Mouse (Mus musculus) hematopoietic stem cell, adult 5-6 weeks (primary cell): ENCODE results near the gene Spns2. TPM values are rescaled to one million over a fixed set of nuclear protein-coding genes. Genes with fewer than 3 reads are reported as not detected.

Experiments used
- ATAC-seq, 2 experiments: fragments of 125-278 bp in 1 of 2; replicated peaks in 1 of 2; 2 replicates each; pipeline ENCODE4 v1.8.0; 2016 to 2017; ENCODE audit warnings: inconsistent platforms in 2 of 2, mild to moderate bottlenecking in 2 of 2, moderate number of reproducible peaks in 2 of 2, low read depth in 1 of 2, moderate TSS enrichment in 1 of 2; ENCODE audit not compliant: low FRiP score in 2 of 2, poor library complexity in 2 of 2, severe bottlenecking in 2 of 2, insufficient read depth in 1 of 2, low TSS enrichment in 1 of 2
- total RNA-seq: library from RNA; stranded (forward); fragments of 172-1452, 232-1000 nt; gene quantifications from 2 replicates; pipeline ENCODE4 v1.2.3, GENCODE M21; 2017

Gene Spns2
- total RNA-seq, 1 experiment from 2014 or later: 89.3 TPM

DNA sequence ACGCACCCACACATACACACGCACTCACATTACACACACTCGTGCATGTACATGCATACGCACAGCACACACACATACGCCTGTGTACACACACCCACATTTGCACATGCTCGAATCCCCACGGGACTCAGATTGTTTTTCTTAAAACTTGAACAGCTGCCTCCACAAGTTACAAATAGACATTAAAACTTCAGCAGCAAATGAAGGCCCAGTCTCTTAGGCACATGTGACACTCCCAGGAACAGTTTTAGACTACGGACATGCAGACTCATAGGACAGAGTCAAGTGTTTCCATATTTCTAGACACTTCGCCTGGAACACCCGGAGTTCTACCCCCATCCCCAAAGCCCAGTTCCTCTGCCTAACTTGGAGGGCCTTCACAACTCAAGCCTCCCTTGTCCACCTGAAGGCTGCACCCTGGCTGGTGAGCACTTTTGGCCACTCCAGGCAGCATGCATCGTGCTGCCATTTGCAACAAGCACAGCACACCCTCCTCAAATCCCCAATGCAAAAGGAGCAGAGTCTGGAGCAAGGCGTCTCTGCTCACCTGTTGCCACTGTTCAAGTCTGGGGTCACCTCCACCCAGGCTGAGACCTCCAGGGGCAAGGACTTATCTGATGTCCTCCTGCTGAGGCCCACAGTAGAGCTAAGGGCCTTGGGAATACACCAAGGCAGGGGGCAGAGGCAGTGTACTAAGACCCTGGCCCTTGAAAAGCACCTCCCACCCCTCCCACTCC, 79.9 kb downstream of the Spns2 start:
- no peak for ATAC-seq

GRCm38 (mm10) chr11:72408451-72409170, 81.1 kb downstream of the Spns2 start:
- no peak for ATAC-seq

- no peak for ATAC-seq
Measured at GRCm38 (mm10) chr11:72407574-72407973, 82.1 kb downstream of the Spns2 start.

DNA sequence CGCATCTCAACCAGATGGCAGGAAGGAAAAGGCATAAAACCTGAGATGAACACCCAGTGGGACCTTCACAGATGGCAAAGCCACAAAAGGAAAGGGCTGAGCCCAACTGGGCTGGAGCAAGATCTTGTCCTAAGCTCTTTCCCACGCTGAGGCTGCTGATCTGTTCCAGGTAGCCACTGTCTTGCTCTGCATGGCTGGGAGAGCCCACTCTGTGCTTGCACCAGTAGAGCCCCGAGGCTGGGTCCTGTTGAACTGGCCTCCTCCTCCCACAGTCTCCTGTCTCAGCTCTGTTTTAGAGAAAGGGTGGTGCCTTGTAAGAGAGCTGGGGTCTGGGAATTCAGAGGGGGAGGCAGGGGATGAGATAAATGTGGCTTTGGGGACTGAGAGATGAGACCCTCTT, 82.6 kb downstream of the Spns2 start:
- no peak for ATAC-seq

DNA sequence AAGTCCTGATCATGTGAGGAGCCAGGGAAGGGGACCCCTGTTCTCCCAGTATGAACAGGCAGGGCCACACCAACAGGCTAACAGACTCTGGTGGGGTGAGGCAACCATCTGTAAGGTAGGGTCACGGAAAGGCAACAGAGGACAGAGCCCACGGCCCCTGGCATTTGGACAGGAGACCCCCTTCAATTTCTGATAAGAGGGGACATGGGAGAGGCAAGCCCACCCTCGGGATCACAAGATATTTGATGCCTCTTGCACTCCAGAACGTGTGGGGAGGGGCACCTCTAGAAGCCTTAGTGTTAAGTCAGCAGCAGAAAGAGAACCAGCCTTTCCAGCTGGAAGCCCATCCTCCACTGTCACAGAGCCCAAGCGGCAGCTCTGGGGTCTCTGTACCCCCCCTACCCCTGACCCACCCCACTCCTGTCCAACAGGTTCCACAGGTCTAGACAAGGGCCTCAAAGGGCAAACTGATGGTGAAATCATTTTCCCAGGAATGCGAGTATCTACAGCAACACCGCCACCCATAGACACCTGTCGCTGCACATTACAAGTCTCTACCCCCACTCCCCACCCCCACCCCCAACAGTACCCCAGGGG, 83.5 kb downstream of the Spns2 start:
- ATAC-seq: no peak

- ATAC-seq: no peak
Measured at GRCm38 (mm10) chr11:72405532-72405931, 84.2 kb downstream of the Spns2 start.

DNA sequence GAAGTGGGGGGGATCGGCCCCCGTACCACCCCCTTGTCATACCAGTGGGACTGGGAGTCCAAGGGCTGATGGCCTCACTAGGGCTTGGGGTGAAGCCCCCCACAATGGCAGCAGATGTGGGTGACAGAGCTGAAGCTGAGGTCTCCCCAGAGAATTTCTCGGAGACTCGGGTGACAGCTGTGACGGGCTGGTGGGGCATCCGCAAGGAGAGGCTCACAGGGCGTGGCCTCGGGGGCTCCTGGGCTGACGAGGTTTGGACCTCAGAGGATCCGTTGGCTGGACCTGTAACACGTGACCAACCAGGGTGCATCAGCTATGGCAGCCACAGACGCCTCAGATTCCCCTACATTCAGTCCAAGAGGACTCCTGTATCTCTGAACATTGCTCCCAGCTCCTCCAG, 86.7 kb downstream of the Spns2 start:
- no peak for ATAC-seq

- ATAC-seq: no peak
Measured at GRCm38 (mm10) chr11:72402017-72402416, 87.7 kb downstream of the Spns2 start.

Other genes with a start within 250 kb of the Spns2 start
- gene Slc13a5, start 222.7 kb downstream of the Spns2 start, total RNA-seq: not detected in 2 replicates
- 41.7 and 58.5 TPM in 2 replicates for gene Xaf1, start 188.3 kb downstream of the Spns2 start, total RNA-seq
- gene Fbxo39, start 175.5 kb downstream of the Spns2 start, total RNA-seq: not detected in 2 replicates
- not detected in 2 replicates for gene Tekt1, start 127.5 kb downstream of the Spns2 start, total RNA-seq
- 0.35 and 0.44 TPM in 2 replicates for gene Smtnl2, start 78.2 kb downstream of the Spns2 start, total RNA-seq
- gene Ggt6, start 54.4 kb downstream of the Spns2 start, total RNA-seq: not detected in 2 replicates
- 145 and 148 TPM in 2 replicates for gene Mybbp1a, start 48.5 kb downstream of the Spns2 start, total RNA-seq
- 15.2 and 23.5 TPM in 2 replicates for gene Spns3, start 60.6 kb upstream of the Spns2 start, total RNA-seq
- 44.2 and 45.9 TPM in 2 replicates for gene Ube2g1, start 117.4 kb upstream of the Spns2 start, total RNA-seq
- 35.7 and 45.1 TPM in 2 replicates for gene Ankfy1, start 200.1 kb upstream of the Spns2 start, total RNA-seq